ENCODE assay signal across 8 mouse cellular contexts in the genomic region with DNA sequence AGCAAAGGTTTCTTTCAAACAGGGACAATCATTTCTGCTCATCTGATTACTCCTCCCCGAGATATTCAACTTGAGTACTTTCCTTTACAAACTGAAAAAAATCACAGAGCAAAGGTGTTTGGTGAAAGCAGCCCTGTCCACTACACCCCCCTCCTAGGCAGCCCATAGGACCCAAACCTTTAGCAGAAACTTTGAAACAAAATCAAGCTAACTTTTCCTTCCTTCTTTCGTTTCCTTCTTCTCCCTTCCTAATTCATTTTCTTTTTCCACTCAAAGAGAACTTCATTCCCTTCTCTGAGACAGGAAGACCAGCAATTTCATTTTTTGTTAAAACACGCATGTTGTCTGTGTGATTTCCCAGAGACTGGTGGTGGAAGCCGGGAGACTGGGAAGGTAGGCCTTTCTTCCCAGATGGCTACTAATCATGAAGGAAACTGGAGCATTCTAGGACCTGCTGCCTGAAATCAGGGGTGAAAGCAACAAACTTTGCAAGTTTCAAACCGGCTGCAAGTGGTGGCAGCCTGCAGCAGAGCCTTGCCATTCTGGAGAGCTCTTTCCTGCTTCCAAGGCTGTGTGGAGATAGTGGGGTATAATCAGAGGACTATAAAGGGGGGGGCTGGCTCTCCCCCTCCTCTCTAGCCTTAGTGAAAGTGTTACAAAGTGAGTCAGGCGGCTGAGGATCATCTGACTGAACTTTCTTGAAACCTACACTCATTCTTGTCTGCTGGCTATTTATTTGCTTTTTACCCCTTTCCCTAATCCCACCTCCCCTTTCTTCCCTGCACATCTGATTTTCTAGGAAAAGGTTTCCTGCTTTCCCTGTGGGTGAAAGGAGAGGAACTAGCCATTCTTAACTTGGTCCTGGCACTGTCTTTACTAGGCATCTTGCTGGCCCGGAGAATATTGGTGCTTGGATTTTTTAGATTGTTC. TPM values are rescaled to one million over a fixed set of nuclear protein-coding genes. Genes with fewer than 3 reads are reported as not detected.
DNase-seq lines count a peak whose midpoint lies in the region; ATAC-seq and TF ChIP-seq lines count a peak whose summit lies in the region.

No protein-coding gene starts in this region.

- H3K27ac ChIP-seq in cerebellum, adult 2 months (ENCODE audit: insufficient read depth, low read length) = peak overlapping the region; percentile 71; the same call in 1 of the 2 replicates
- H3K27ac ChIP-seq in limb, embryonic 15.5 days = peak overlapping the region; percentile 38; the same call in 1 of the 2 replicates

- TF ChIP-seq POLR2A in cerebellum, adult 2 months (IDR thresholded peaks at IDR 0.05; ENCODE audit: borderline replicate concordance, insufficient read depth, low read length) = no peak

- 0 out of 2 replicates have a peak overlapping the region, but pooled peaks have one; percentile 7 for H3K4me2 ChIP-seq in limb, embryonic 15.5 days

- no peak overlapping the region for H3K4me3 ChIP-seq in cerebellum, adult 2 months (replicated peaks; ENCODE audit: insufficient read depth, low read depth, low read length)
- H3K4me3 ChIP-seq in limb, embryonic 15.5 days = peak overlapping the region; percentile 5; the same call in 1 of the 2 replicates

- no peaks in the 10 kb centered on the region for H3K4me1 ChIP-seq in cerebellum, adult 2 months (ENCODE audit: control insufficient read depth, insufficient read depth, low read length)
- H3K4me1 ChIP-seq in limb, embryonic 15.5 days = peaks cover 12% of the 10 kb centered on the region; the same call in 1 of the 2 replicates

- no peaks in the 10 kb centered on the region for H3K9me3 ChIP-seq in limb, embryonic 15.5 days

- H3K36me3 ChIP-seq in limb, embryonic 15.5 days = no peaks in the 10 kb centered on the region

- no peak for ATAC-seq in limb, embryonic 15.5 days (ENCODE audit: insufficient number of reproducible peaks, low FRiP score, low TSS enrichment, low read depth)

- no peak for TF ChIP-seq CTCF in cerebellum, adult 2 months (IDR thresholded peaks at IDR 0.05; ENCODE audit: borderline replicate concordance, insufficient read depth, low read depth, low read length)

- peaks cover 16% of the 10 kb centered on the region; the same call in 1 of the 2 replicates for H3K27me3 ChIP-seq in cerebellum, adult 2 months (ENCODE audit: control insufficient read depth, insufficient read depth, low read length)
- peaks cover 32% of the 10 kb centered on the region for H3K27me3 ChIP-seq in limb, embryonic 15.5 days

- 61% methylated on average over 7 of the region's 7 CpGs for WGBS in cerebellum, adult 2 months
- 45% methylated on average over 7 of the region's 7 CpGs for WGBS in limb, embryonic 15.5 days

- no peak overlapping the region for H3K9ac ChIP-seq in limb, embryonic 15.5 days

- no peak for DNase-seq in cerebellum, adult 2 months
- no peak for DNase-seq in cerebellum, adult 8-10 months
- DNase-seq in ovary, adult 18-20 months (ENCODE audit: low spot score) = peak; percentile 61
- no peak for DNase-seq in ovary, postnatal 14 days (ENCODE audit: low spot score)
- DNase-seq in testis, postnatal 14 days (ENCODE audit: low spot score) = peak; percentile 45
- no peak for DNase-seq in cerebellum, postnatal 25 days
- DNase-seq in right cerebral cortex, adult 18-20 months = no peak

RNA-seq across cellular contexts. Expression of a gene that starts 11.0 kb away (rescaled TPM):
- 35.8 and 40.5 TPM in 2 replicates for polyA plus RNA-seq in cerebellum, adult 2 months (2012; rRNA removed)
- 53.6 and 58.2 TPM in 2 replicates for polyA plus RNA-seq in limb, embryonic 15.5 days (2015; fragmentation: Nextera tagmentation; extraction: Ambion mirVana)

Comparison
In these comparisons a context has a peak if more than half of its experiments do, and no peak if none do; other contexts are left out.
1. DNase-seq: peak in ovary, adult 18-20 months (single experiment) and testis, postnatal 14 days (single experiment); none in cerebellum, adult 2 months (0 of 2), cerebellum, adult 8-10 months (single experiment), ovary, postnatal 14 days (single experiment), cerebellum, postnatal 25 days (0 of 2) and right cerebral cortex, adult 18-20 months (single experiment).